Mouse (Mus musculus) kidney, postnatal 4 days (tissue): ENCODE measurements around the gene Wrap73.

Source experiments
- DNase-seq, 2 experiments: peaks; one replicate each; pipeline ENCODE4 v3.0.0; 2021; ENCODE audit warnings: mixed read lengths in 2 of 2

Gene Wrap73

GRCm38 (mm10) chr4:154186002-154186537, 43.9 kb downstream of the Wrap73 start:
- no peak for DNase-seq

GRCm38 (mm10) chr4:154188948-154189347, 46.8 kb downstream of the Wrap73 start:
- peak; percentile 25 to 28 for DNase-seq

GRCm38 (mm10) chr4:154197961-154198360, 55.8 kb downstream of the Wrap73 start:
- no peak for DNase-seq

GRCm38 (mm10) chr4:154198377-154198961, 56.3 kb downstream of the Wrap73 start:
- DNase-seq, result no peak

GRCm38 (mm10) chr4:154201511-154201910, 59.3 kb downstream of the Wrap73 start:
- DNase-seq, result no peak

GRCm38 (mm10) chr4:154204532-154204931, 62.4 kb downstream of the Wrap73 start:
- no peak for DNase-seq

- DNase-seq, result peak; percentile 53 to 68
These were observed 63.2 kb downstream of the Wrap73 start for GRCm38 (mm10) chr4:154205392-154205791.

GRCm38 (mm10) chr4:154207261-154207660, 65.1 kb downstream of the Wrap73 start:
- DNase-seq, result peak; percentile 79 to 82

GRCm38 (mm10) chr4:154209054-154209453, 66.9 kb downstream of the Wrap73 start:
- no peak for DNase-seq

- no peak for DNase-seq
These were observed 67.7 kb downstream of the Wrap73 start for GRCm38 (mm10) chr4:154209825-154210224.

GRCm38 (mm10) chr4:154211459-154211858, 69.3 kb downstream of the Wrap73 start:
- no peak for DNase-seq

GRCm38 (mm10) chr4:154213586-154213985, 71.4 kb downstream of the Wrap73 start:
- DNase-seq, result no peak

GRCm38 (mm10) chr4:154214075-154214474, 71.9 kb downstream of the Wrap73 start:
- DNase-seq, result no peak
